Mouse (Mus musculus): Measurements from ENCODE around the gene Arhgef28.
A peak's percentile ranks its signal among the peaks of the same experiment; 100 is the strongest.
"Not testable (repeated sequence)": the region's sequence is repeated elsewhere in the genome, so short reads cannot be mapped to it uniquely, and the experiment has no call there.

The Arhgef28 gene

DNA sequence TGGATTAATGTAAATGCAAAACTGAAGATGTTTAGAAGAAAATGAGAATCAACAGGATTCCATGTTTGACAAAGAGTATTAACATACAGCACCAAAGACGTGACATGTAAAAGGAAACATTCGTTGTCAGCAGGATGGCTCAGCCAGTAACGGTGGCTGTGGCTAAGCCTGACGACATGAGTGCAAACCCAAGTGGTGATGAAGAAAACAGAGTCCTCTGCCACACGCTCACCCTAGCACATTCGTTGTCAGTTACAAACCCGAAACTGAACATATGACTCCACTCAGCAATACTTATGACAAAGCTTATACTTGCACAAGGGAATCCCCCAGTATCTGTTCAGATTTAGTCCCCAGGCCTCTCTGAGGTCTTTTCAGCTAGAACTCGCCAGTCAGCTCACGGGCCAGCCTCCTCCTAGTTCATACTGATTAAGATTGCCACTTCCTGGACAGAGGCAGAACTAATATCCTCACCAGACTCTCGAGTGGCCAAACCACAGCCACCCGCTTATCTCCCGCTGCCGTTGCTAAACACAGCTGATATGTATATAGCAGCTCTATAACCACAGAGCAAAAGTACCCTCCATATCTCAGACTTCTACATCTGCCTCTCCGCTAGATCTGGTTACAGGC is 82.0 kb downstream of the Arhgef28 start:
- peak in 1 of 2 experiments; percentile 10 for DNase-seq (ENCODE audit: low spot score in 2 of 2)

GRCm38 (mm10) chr13:98122766-98123165 is 83.5 kb downstream of the Arhgef28 start:
- DNase-seq (ENCODE audit: low spot score in 2 of 2) = no peak

DNA sequence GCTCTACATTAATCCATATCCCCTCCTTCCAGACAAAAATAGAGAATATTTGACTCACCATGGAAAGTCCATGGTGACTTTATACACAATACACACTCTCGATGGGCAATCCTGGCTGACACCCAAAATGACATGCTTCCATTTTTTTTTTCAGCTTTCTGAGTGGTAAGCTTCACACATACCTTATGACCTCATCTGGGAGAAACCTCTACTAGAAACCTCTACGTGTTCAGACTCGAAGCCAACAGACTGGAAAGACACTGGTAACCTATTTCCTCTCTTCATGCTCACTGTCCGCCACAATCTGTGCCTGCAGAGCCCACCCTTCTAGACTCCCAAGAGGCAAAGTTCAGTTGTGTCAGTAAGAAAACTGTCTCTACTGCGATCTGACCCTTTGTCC is 84.2 kb downstream of the Arhgef28 start:
- no peak for DNase-seq (ENCODE audit: low spot score in 2 of 2)

GRCm38 (mm10) chr13:98121124-98121470 is 85.1 kb downstream of the Arhgef28 start:
- DNase-seq (ENCODE audit: low spot score in 2 of 2) = no peak

DNA sequence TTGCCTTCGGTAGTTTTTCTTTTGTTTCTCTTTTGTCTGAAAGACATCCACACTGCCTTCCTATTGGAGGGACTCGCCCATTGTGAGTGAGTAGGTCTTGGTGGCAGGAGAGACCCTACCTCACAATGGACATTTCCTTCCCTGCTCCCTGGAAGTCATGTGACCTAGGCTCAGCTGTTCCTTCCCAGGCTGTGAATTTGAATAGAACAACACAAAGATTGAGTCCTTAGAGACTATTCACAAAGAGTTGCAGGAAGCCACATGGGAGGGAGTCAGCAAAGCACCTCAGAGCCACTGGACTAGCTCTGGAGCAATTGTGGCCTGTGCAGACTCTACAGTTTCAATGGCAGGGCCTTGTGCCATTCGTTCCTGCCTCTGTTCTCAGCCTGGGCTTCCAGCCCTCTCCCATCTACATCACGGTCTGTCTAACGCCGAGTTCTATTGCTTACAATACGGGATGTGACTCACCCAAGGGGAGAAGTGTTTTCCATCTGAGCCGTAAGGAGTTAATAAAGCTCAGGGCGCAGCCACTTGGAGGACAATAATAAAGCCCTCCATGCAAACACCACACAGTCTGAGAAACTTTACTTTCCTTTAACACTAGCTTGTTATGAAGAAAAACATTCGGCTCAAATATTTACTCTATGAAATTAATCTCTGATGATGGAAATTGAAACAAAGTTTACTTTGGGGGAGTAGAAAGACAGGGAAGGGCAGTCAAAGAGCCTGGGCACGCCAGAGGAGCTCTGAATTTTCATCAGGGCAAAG is 85.7 kb downstream of the Arhgef28 start:
- DNase-seq (ENCODE audit: low spot score in 2 of 2) = no peak

- no peak for DNase-seq (ENCODE audit: low spot score in 2 of 2)
Observed at GRCm38 (mm10) chr13:98118291-98118690, 87.9 kb downstream of the Arhgef28 start.

- no peak for DNase-seq (ENCODE audit: low spot score in 2 of 2)
Observed at GRCm38 (mm10) chr13:98117566-98118254, 88.5 kb downstream of the Arhgef28 start.

GRCm38 (mm10) chr13:98115650-98116049 is 90.6 kb downstream of the Arhgef28 start:
- no peak for DNase-seq (ENCODE audit: low spot score in 2 of 2)

DNA sequence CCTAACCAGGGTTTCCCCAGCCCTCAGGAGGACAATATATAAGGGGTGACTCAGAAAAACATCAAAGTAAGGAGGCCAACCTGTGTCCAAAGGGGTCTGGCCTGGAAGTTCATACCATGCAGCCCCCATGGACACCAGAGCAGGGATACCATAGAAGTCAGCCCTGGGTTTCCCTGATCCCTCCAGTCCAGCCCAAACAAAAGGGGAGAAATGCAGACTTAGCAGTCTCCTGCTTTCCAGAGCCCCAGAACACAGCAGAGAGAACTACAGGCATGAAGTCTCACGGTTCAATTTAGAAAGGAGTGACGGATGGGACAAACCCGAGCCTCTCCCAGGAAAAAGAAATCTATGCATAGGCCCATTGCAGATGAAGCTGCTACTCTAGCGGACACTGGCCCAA is 91.2 kb downstream of the Arhgef28 start:
- no peak for DNase-seq (ENCODE audit: low spot score in 2 of 2)

DNA sequence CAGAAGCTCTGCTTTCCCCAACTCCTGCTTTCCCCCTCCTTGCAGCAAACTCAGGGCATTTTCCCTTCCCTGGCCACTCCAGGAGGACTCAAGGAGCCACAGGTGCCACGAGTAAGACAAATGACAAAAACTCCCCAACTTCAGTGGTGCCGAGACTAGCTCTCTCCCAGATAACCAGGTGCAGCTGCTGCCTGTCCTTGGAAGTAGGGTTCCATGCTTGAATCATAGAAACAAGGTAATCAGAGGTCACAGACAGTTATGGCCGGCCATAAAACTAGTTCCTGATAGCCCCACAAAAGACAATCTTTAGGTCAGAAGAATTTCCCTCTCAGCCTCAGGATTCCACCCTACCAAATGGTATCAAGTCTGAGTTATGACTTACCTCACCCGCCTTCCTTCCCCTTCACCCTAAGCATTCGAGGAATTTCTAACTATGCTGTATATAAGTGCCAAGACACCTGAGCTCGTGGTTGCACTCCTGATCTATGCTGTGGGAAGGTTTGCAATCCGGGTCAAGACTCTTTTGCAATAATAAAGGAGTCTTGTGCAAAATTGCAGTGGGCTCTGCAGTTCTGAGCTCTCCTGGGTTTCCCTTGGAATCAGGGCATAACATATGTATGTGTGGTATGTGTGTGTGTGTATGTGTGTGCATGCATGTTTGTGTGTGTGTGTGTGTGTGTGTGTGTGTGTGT is 93.3 kb downstream of the Arhgef28 start:
- DNase-seq (ENCODE audit: low spot score in 2 of 2) = no peak

- no peak for DNase-seq (ENCODE audit: low spot score in 2 of 2)
Observed at GRCm38 (mm10) chr13:98111531-98111930, 94.7 kb downstream of the Arhgef28 start.

DNA sequence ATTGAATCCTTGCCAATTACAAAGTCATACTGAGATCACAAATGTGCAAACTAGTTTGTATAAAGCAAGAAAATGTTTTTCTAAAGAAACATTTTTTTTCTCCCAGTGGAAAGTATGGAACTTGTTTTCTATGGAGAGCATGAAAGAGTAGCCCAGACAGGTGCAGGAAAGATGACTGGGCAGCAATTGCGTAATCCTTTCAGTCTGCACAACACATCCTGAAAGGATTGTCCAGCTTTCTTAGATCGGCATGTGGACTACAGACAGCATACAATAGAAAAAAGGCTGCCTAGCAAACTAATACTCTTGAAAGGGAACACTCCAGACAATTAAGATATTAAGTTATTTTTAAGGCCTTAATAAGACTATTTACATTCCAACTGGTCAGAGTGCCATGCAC is 95.2 kb downstream of the Arhgef28 start:
- DNase-seq (ENCODE audit: low spot score in 2 of 2) = no peak

GRCm38 (mm10) chr13:98108481-98108880 is 97.8 kb downstream of the Arhgef28 start:
- not testable (repeated sequence) for DNase-seq (ENCODE audit: low spot score in 2 of 2)

- DNase-seq (ENCODE audit: low spot score in 2 of 2) = no peak
Observed at GRCm38 (mm10) chr13:98107621-98108020, 98.6 kb downstream of the Arhgef28 start.

GRCm38 (mm10) chr13:98095966-98096365 is 110.3 kb downstream of the Arhgef28 start:
- DNase-seq (ENCODE audit: low spot score in 2 of 2) = no peak

DNA sequence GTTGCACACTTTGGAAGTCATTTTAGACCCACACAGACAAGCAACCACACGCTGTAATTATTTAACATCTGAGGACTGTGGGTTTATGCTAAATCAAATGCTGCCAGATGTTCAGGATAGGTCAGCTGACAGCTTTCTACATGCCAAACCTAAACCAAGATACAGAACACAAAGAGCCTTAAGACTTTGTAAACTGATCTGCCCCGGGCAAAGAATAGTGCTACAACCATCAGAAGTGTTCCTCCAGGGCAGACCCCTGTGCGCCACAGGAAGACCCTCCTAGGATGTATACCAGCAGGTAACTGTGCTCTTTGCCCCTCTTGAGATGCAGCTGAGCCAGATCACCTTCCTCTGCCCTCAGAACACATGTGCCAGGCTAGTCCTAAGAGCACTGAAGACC is 111.9 kb downstream of the Arhgef28 start:
- DNase-seq (ENCODE audit: low spot score in 2 of 2) = no peak

DNA sequence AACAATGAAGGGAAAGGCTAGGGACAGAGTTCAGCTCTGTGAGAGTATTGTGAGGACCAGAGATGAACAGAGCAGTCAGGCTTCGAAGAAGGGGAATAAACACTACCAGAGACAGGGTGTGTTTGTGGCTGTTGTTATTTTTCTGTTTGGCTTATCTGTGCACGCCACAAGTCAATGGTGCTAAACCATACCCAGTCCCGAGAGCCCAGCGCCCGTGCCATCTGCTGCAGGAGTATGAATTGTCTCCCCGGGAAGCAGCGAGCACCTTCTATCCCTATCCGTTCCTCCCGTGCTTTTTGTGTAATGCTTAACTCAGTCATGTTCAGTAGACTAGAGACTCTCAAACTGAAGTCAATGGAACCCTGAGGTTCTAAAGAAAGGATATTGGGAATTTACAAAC is 112.8 kb downstream of the Arhgef28 start:
- DNase-seq (ENCODE audit: low spot score in 2 of 2) = no peak

GRCm38 (mm10) chr13:98092354-98093002 is 113.8 kb downstream of the Arhgef28 start:
- no peak for DNase-seq (ENCODE audit: low spot score in 2 of 2)

- DNase-seq (ENCODE audit: low spot score in 2 of 2) = no peak
Observed at GRCm38 (mm10) chr13:98079640-98080039, 126.6 kb downstream of the Arhgef28 start.

DNA sequence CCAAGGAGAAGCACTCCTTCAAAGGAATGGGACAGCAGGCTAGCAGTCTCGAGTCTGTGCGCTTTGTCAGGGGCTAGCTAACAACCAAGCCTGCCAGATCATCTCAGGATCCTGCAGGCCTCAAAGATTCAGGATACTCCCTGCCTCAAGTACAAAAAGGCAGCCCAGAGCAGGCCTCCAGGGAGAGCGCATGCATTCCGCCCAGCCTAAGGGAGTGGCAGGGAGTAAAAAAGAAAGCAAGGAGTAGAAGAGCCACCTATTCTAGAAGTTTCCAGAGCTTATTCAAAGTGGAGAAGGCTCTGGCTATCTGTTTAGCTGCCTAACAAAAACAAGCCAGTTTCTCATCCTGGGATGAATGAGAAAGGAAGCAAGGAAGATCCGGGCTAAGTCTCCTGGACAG is 128.0 kb downstream of the Arhgef28 start:
- no peak for DNase-seq (ENCODE audit: low spot score in 2 of 2)

DNA sequence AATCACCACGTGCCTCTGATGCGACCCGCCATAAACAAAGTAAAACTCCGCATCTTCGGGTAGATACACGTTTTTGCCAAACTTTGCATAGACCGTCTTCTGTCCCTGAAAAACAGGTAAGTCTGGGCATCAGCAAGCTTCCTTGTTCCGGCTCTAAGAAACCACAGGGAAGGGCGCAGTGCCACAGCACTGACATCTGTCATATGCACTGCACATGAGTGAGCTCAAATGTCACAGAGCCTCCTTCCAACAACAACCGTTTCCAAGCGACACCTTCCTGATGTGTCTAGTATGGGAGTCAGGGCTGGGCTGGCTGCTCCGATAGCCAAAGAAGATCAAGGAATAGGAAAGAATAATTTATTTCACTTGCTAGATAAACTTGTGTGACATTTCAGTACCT is 129.0 kb downstream of the Arhgef28 start:
- no peak for DNase-seq (ENCODE audit: low spot score in 2 of 2)

GRCm38 (mm10) chr13:98074871-98075270 is 131.4 kb downstream of the Arhgef28 start:
- no peak for DNase-seq (ENCODE audit: low spot score in 2 of 2)
